Mouse (Mus musculus) limb, embryonic 13.5 days (tissue): ENCODE measurements at regions not wholly inside any gene's neighbourhood (a gene's known extent, or its start where the extent isn't known, plus 50 kb on each side); places are given as distances from the start of the nearest gene placed in this dataset.

ENCODE experiments used
- ATAC-seq: fragments of 200-750 bp; cut with Nextera tagmentation; 2 replicates; pipeline ENCODE4 v1.8.0; 2017; ENCODE audit warnings: low read depth, moderate number of reproducible peaks, moderate TSS enrichment; ENCODE audit not compliant: low FRiP score
- H3K27ac ChIP-seq: fragments of 300-500 bp; sonication (generic); 2 replicates; pipeline ENCODE4 v1.5.1; 2015; ENCODE audit warnings: inconsistent platforms, mild to moderate bottlenecking, moderate library complexity
- H3K27me3 ChIP-seq: fragments of 300-500 bp; sonication (generic); 2 replicates; pipeline ENCODE4 v1.6.1; 2015; ENCODE audit warnings: mild to moderate bottlenecking, inconsistent platforms
- H3K36me3 ChIP-seq: fragments of 300-500 bp; sonication (generic); 2 replicates; pipeline ENCODE4 v1.6.1; 2015; ENCODE audit warnings: inconsistent platforms, mild to moderate bottlenecking, moderate library complexity
- H3K4me1 ChIP-seq: fragments of 300-500 bp; sonication (generic); 2 replicates; pipeline ENCODE4 v1.6.1; 2015; ENCODE audit warnings: inconsistent platforms
- H3K4me2 ChIP-seq: fragments of 300-500 bp; sonication (generic); replicated peaks from 2 replicates; pipeline ENCODE4 v1.6.1; 2015; ENCODE audit warnings: inconsistent platforms, mild to moderate bottlenecking, moderate library complexity
- H3K4me3 ChIP-seq: fragments of 300-500 bp; sonication (generic); 2 replicates; pipeline ENCODE4 v1.5.1; 2015; ENCODE audit warnings: moderate library complexity, mild to moderate bottlenecking, inconsistent platforms
- H3K9ac ChIP-seq: fragments of 300-500 bp; sonication (generic); 2 replicates; pipeline ENCODE4 v1.6.1; 2015; ENCODE audit warnings: mild to moderate bottlenecking, inconsistent platforms
- H3K9me3 ChIP-seq: fragments of 300-500 bp; sonication (generic); 2 replicates; pipeline ENCODE4 v1.6.1; 2016; ENCODE audit warnings: inconsistent platforms
- WGBS: fragments of 180-500 bp; shearing (Covaris S2); methylation state at CpG from one replicate; pipeline ENCODE4 v1.1.7; 2015; 5-methylcytosine and 5-hydroxymethylcytosine counted together

DNA sequence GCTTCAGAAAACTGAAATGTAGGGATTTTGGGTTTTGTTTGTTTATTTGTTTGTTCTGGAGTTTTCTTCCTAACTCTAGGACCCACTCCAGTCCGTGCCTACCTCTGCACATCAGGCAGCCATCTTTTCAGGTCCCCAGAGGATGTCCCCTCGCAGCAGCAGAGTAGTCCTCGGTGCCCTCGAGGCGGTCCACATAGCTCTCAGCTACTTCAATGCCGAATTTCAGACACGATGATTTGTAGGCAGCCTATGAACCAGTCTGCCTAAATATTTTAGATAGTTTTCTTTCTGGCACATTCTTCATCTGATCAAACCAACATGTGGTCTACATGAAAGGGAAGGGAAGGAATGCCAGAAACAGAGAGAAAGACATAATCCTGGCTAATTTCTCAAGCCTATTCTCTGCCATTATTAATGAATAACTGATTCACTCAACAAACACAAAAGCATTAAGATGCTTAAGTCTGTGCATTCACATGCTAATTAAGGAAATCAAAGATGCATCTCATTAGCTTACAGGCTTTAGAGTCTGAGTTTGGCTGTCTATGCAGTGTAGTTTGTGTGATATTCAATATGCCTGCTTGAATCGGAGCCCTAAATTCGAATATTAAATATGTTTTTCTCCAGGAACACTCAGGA lies 55.2 kb upstream of the Fer start:
- no peaks in the 10 kb centered on the region for H3K27me3 ChIP-seq
- H3K4me1 ChIP-seq, result no peaks in the 10 kb centered on the region
- H3K4me3 ChIP-seq, result no peak overlapping the region
- ATAC-seq, result no peak
- H3K36me3 ChIP-seq, result no peaks in the 10 kb centered on the region
- 75% methylated on average over 9 of the region's 9 CpGs for WGBS
- H3K9me3 ChIP-seq, result no peaks in the 10 kb centered on the region
- H3K27ac ChIP-seq, result no peak overlapping the region
- no peak overlapping the region for H3K4me2 ChIP-seq
- no peak overlapping the region for H3K9ac ChIP-seq

DNA sequence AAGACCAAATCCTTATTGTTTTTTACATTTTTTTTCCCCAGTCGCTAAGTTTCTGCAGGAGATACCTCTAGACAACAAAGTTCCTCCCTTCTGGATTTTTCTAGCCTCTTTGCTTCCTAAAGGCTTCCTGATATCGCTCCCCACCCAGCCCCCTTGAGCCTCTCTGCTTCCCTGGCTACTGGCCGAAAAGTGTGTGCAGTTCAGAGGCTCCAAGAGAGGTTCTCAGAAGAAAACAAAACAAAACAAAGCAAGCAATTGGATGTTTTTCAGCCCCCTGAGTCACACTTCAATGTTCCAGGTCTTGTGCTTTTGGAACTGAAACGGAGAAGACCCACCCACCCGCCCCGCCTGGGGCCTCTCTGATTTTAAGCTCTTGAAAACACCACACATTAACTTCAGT lies 54.1 kb upstream of the Fer start:
- WGBS, result 78% methylated on average over 6 of the region's 6 CpGs

DNA sequence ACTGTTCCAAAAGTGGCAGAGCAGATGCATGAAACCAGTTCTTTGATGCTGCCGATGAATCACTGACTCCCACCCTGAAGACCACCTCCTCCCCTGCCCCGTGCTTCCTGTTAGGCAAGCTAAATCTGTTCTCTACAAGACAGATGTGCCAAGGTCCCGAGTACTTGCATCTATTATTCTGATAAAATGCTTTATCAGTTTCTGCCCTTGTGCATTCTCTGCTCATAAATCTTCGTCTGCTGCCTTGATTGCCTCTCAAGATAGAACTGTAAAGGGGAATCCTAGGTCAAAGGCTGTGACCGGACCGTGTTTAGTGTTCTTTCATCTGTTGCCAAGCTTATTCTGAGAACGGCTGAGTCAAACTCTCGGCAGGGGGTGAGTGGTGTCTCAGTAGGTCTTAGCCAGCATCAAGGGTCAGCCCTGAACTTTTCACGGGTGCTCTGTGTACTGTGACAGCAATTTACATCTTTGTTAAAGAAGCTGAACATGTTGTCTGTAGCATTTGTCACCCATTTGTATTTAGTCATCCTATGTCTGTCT lies 51.5 kb upstream of the Fer start:
- H3K4me1 ChIP-seq, result no peaks in the 10 kb centered on the region
- H3K27me3 ChIP-seq, result no peaks in the 10 kb centered on the region
- H3K4me2 ChIP-seq, result no peak overlapping the region
- ATAC-seq, result no peak
- 32% methylated on average over 9 of the region's 9 CpGs for WGBS
- H3K4me3 ChIP-seq, result no peak overlapping the region
- no peaks in the 10 kb centered on the region for H3K36me3 ChIP-seq
- H3K9ac ChIP-seq, result no peak overlapping the region
- H3K27ac ChIP-seq, result no peak overlapping the region
- no peaks in the 10 kb centered on the region for H3K9me3 ChIP-seq

More for the DNA sequence above, 54.1 kb upstream of the Fer start:
- no peak for ATAC-seq
- Histone ChIP-seq H3K27ac (no peak overlapping the region), H3K27me3 (no peaks in the 10 kb centered on the region), H3K9me3 (no peaks in the 10 kb centered on the region), H3K9ac (no peak overlapping the region), H3K36me3 (no peaks in the 10 kb centered on the region), H3K4me2 (no peak overlapping the region), H3K4me1 (no peaks in the 10 kb centered on the region), H3K4me3 (no peak overlapping the region)

DNA sequence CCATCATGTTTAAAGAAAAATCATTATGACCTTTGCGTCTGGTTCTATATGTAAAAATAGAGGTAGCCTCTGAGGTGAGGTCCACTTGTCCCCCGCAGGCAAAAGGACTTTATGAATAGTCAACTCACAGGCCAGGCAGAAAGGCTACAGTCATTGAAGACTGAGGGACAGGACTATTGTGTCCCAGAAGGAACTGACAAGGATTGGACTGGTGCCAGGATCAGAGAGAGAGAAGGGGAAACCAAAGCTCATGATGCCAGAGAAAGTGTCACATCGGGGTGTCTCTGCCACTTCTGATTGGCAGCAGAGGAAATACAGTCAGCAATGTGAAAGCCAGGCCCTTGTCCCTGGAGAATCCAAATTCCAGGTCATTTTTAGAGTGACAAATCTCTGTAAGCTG lies 50.3 kb upstream of the Fer start:
- no peak for ATAC-seq
- WGBS, result 79% methylated on average over 3 of the region's 3 CpGs

More for the DNA sequence above, 50.3 kb upstream of the Fer start:
- no peak overlapping the region for H3K27ac ChIP-seq
- no peaks in the 10 kb centered on the region for H3K4me1 ChIP-seq
- H3K27me3 ChIP-seq, result no peaks in the 10 kb centered on the region
- no peak overlapping the region for H3K4me3 ChIP-seq
- H3K9ac ChIP-seq, result no peak overlapping the region
- no peaks in the 10 kb centered on the region for H3K36me3 ChIP-seq
- H3K9me3 ChIP-seq, result no peaks in the 10 kb centered on the region
- H3K4me2 ChIP-seq, result no peak overlapping the region
